Mouse (Mus musculus) midbrain, embryonic 12.5 days (tissue): ENCODE data around the gene Capn12. TPM values are rescaled to one million over a fixed set of nuclear protein-coding genes. Genes with fewer than 3 reads are reported as not detected.
A peak's percentile ranks its signal among the peaks of the same experiment; 100 is the strongest.

Source experiments
- ATAC-seq: fragments of 200-750 bp; cut with Nextera tagmentation; 2 replicates; pipeline ENCODE4 v1.8.0; 2017; ENCODE audit warnings: low read depth, moderate TSS enrichment, moderate library complexity; ENCODE audit not compliant: low FRiP score
- H3K27ac ChIP-seq: fragments of 300-500 bp; sonication (generic); replicated peaks from 2 replicates; pipeline ENCODE4 v1.5.1; 2016; ENCODE audit warnings: mild to moderate bottlenecking
- H3K27me3 ChIP-seq: fragments of 300-500 bp; sonication (generic); 2 replicates; pipeline ENCODE4 v1.6.1; 2016; ENCODE audit warnings: mild to moderate bottlenecking
- H3K36me3 ChIP-seq: fragments of 300-500 bp; sonication (generic); 2 replicates; pipeline ENCODE4 v1.6.1; 2016
- H3K4me1 ChIP-seq: fragments of 300-500 bp; sonication (generic); 2 replicates; pipeline ENCODE4 v1.6.1; 2016
- H3K4me2 ChIP-seq: fragments of 300-500 bp; sonication (generic); replicated peaks from 2 replicates; pipeline ENCODE4 v1.6.1; 2016; ENCODE audit warnings: mild to moderate bottlenecking, moderate library complexity
- H3K4me3 ChIP-seq: fragments of 300-500 bp; sonication (generic); 2 replicates; pipeline ENCODE4 v1.5.1; 2016; ENCODE audit warnings: mild to moderate bottlenecking
- H3K9ac ChIP-seq: fragments of 300-500 bp; sonication (generic); replicated peaks from 2 replicates; pipeline ENCODE4 v1.6.1; 2016; ENCODE audit warnings: mild to moderate bottlenecking, moderate library complexity
- H3K9me3 ChIP-seq: fragments of 300-500 bp; sonication (generic); 2 replicates; pipeline ENCODE4 v1.6.1; 2016; ENCODE audit warnings: mild to moderate bottlenecking
- WGBS: fragments of 180-500 bp; shearing (Covaris S2); methylation state at CpG from one replicate; pipeline ENCODE4 v1.1.7; 2016; 5-methylcytosine and 5-hydroxymethylcytosine counted together
- polyA plus RNA-seq: library from polyadenylated mRNA; unstranded; fragments of >200 nt; fragmentation: Nextera tagmentation; extraction: Ambion mirVana; gene quantifications from 2 replicates; pipeline ENCODE4 v1.2.1, GENCODE M21; 2016

Capn12 gene
- polyA plus RNA-seq, 1 experiment from 2014 or later: 0.20 TPM

DNA sequence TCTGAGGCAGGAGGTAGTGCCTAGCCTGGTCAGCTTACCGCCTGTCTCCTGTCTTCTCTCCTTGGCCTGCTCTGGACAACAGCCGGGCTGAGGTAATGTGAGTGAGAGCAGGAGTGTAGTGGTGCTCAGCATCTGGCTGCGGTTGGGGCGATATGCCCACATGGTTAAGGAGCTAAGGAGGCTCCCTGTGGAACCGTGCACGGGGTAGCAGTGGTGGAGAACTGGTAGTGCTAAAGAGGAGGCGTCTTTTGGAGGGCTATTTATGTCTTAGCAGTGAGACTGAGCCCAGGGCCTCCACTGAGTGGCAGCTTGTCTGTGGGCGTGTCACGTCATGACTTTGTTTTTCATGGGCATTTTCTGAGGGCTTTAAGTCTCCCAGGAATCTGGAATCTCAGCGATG is 22.6 kb downstream of the Capn12 start:
- Histone ChIP-seq H3K4me1 (no peaks in the 10 kb centered on the region), H3K9ac (no peak overlapping the region), H3K4me2 (no peak overlapping the region), H3K27ac (no peak overlapping the region), H3K9me3 (no peaks in the 10 kb centered on the region), H3K36me3 (peaks cover 99% of the 10 kb centered on the region), H3K27me3 (no peaks in the 10 kb centered on the region), H3K4me3 (no peak overlapping the region)
- WGBS: 92% methylated on average over 10 of the region's 10 CpGs
- ATAC-seq: no peak

GRCm38 (mm10) chr7:28907195-28907594 is 26.0 kb downstream of the Capn12 start:
- Histone ChIP-seq H3K27me3 (no peaks in the 10 kb centered on the region), H3K36me3 (peaks cover 98% of the 10 kb centered on the region), H3K4me3 (no peak overlapping the region), H3K4me1 (no peaks in the 10 kb centered on the region), H3K27ac (no peak overlapping the region), H3K9ac (no peak overlapping the region), H3K9me3 (no peaks in the 10 kb centered on the region), H3K4me2 (no peak overlapping the region)
- 94% methylated on average over 5 of the region's 5 CpGs for WGBS
- ATAC-seq: no peak

DNA sequence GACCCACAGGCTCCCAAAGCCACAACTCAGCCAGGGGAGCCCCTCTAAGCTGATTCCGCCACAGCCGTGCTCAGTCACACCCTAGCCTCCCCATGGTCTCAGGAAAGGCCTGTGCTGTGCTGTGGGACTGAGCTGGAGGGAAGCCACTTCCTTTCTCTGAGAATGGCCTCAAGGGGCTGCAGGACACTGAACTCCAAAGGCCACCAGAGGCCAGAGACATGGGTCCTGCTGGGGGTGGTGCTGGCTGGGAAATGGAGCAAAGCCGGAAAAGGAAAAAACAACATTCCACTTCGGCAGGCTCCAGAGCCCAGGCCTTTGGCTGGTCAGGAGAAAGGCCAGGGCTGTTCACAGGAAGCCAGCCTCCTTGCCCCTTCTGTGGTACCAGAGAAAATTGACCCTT is 30.4 kb downstream of the Capn12 start:
- no peak for ATAC-seq
- Histone ChIP-seq H3K27ac (no peak overlapping the region), H3K9ac (no peak overlapping the region), H3K4me1 (no peaks in the 10 kb centered on the region), H3K36me3 (peaks cover 98% of the 10 kb centered on the region), H3K27me3 (no peaks in the 10 kb centered on the region), H3K4me2 (no peak overlapping the region), H3K9me3 (no peaks in the 10 kb centered on the region), H3K4me3 (no peak overlapping the region)
- WGBS: 71% methylated on average over 4 of the region's 4 CpGs

GRCm38 (mm10) chr7:28913171-28913570 is 31.9 kb downstream of the Capn12 start:
- no peaks in the 10 kb centered on the region for H3K4me1 ChIP-seq
- H3K36me3 ChIP-seq: peaks cover 98% of the 10 kb centered on the region
- H3K9ac ChIP-seq: no peak overlapping the region
- 75% methylated on average over 11 of the region's 11 CpGs for WGBS
- ATAC-seq: no peak
- no peaks in the 10 kb centered on the region for H3K27me3 ChIP-seq
- no peak overlapping the region for H3K4me2 ChIP-seq
- no peak overlapping the region for H3K27ac ChIP-seq
- no peak overlapping the region for H3K4me3 ChIP-seq
- no peaks in the 10 kb centered on the region for H3K9me3 ChIP-seq

- no peak for ATAC-seq
- no peak overlapping the region for H3K9ac ChIP-seq
- H3K9me3 ChIP-seq: no peaks in the 10 kb centered on the region
- no peak overlapping the region for H3K4me3 ChIP-seq
- H3K4me2 ChIP-seq: no peak overlapping the region
- H3K27me3 ChIP-seq: no peaks in the 10 kb centered on the region
- H3K27ac ChIP-seq: no peak overlapping the region
- peaks cover 20% of the 10 kb centered on the region; the same call in 1 of the 2 replicates for H3K4me1 ChIP-seq
- H3K36me3 ChIP-seq: peaks cover 81% of the 10 kb centered on the region
These were observed 35.3 kb downstream of the Capn12 start for GRCm38 (mm10) chr7:28916491-28916890.

DNA sequence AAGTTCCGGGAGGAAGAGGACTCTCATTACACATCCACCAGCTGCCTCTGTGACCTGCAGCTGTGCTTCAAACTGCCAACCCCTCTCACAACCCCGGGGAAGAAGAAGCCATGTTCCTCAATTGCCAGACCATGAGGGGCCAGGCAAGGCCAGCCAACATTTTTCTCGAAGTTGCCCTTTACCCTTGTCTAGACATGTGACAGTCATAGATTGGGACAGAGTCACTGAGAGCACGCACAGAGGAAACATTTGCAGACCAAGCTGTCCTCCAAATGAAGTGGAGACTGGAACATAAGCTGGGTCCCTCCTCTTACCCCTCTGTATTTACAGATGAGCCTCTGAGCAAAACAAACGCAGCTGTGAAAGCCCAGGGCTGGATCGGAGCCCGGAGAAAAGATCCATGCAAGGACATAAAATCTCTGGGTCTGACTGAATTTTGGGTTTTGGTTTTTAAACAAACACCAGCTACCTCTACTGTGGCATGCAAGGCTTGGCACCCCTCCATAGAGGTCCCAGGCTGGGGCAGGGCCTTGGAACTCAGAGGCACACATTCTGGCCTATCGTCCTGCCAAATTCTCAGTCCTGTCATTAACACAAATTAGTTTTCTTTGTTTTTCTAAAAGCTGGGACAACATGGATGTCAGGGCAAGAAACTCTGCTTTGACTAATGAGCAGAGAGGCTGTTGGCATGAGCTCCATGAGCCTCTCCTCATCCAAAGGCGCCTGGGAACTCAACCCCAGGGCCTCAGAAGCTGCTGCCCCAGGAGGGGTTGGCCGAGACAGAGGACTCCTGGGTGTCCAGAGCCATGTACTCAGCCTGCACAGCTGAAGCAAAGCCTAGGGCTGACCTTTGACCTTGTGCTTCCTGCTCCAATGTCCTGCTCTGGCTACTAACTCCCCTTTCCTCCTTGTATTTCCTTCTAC is 36.5 kb downstream of the Capn12 start:
- WGBS: 84% methylated on average over 10 of the region's 10 CpGs
- ATAC-seq: no peak
- Histone ChIP-seq H3K27me3 (no peaks in the 10 kb centered on the region), H3K4me3 (no peak overlapping the region), H3K9ac (no peak overlapping the region), H3K4me1 (peaks cover 29% of the 10 kb centered on the region; the same call in 1 of the 2 replicates), H3K9me3 (no peaks in the 10 kb centered on the region), H3K27ac (no peak overlapping the region), H3K36me3 (peaks cover 68% of the 10 kb centered on the region), H3K4me2 (no peak overlapping the region)

GRCm38 (mm10) chr7:28918540-28918939 is 37.3 kb downstream of the Capn12 start:
- Histone ChIP-seq H3K4me2 (no peak overlapping the region), H3K4me1 (peaks cover 37% of the 10 kb centered on the region), H3K9me3 (no peaks in the 10 kb centered on the region), H3K36me3 (peaks cover 61% of the 10 kb centered on the region), H3K9ac (no peak overlapping the region), H3K27ac (no peak overlapping the region), H3K4me3 (no peak overlapping the region), H3K27me3 (no peaks in the 10 kb centered on the region)
- no peak for ATAC-seq
- WGBS: 80% methylated on average over 8 of the region's 8 CpGs

GRCm38 (mm10) chr7:28919815-28920214 is 38.6 kb downstream of the Capn12 start:
- Histone ChIP-seq H3K4me2 (no peak overlapping the region), H3K4me3 (no peak overlapping the region), H3K27ac (0 out of 2 replicates have a peak overlapping the region, but pooled peaks have one; percentile 26), H3K9ac (no peak overlapping the region), H3K4me1 (peaks cover 50% of the 10 kb centered on the region), H3K27me3 (no peaks in the 10 kb centered on the region), H3K36me3 (peaks cover 48% of the 10 kb centered on the region), H3K9me3 (no peaks in the 10 kb centered on the region)
- 64% methylated on average over 6 of the region's 6 CpGs for WGBS
- ATAC-seq: 0 out of 2 replicates have a peak, but pooled peaks have one; percentile 27

- Histone ChIP-seq H3K4me1 (peaks cover 63% of the 10 kb centered on the region), H3K4me3 (no peak overlapping the region), H3K9me3 (no peaks in the 10 kb centered on the region), H3K36me3 (peaks cover 35% of the 10 kb centered on the region), H3K27me3 (no peaks in the 10 kb centered on the region), H3K4me2 (no peak overlapping the region), H3K27ac (no peak overlapping the region), H3K9ac (no peak overlapping the region)
- ATAC-seq: no peak
- 94% methylated on average over 3 of the region's 3 CpGs for WGBS
These were observed 40.0 kb downstream of the Capn12 start for GRCm38 (mm10) chr7:28921178-28921577.

DNA sequence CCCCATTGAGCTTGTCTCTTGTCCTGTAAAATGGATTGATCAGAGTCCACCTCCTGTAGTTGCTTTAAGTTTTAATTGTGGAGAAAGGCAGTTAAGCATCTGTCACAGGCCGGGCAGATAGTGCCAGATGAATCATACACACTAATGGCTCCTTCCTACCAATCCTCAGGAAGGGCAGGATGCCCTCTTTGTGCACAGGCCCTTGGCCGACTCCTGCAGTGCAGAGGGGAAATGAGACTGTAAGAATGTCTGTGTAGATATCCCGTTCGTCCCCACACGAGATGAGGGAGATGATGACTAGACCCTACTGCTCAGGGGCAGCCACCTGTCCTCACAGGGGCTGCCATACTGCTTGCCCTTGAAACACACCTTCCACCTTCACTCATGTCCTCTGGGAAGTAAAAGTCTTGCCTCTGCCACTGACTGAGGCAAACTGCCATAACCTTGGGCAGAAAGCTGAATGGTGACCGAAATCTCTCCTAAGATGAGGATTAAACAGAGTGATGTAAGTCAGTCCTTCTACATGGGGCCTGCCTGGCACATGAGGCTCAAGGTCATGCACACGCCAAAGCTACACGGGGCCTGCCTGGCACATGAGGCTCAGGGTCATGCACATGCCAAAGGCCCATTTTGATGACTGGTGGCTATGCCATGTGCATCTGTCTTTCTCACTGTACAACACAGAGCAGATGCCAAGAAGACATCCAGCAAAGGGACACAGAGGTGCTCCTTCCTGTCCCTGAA is 40.7 kb downstream of the Capn12 start:
- Histone ChIP-seq H3K9me3 (no peaks in the 10 kb centered on the region), H3K36me3 (peaks cover 27% of the 10 kb centered on the region), H3K27me3 (no peaks in the 10 kb centered on the region), H3K27ac (no peak overlapping the region), H3K4me2 (no peak overlapping the region), H3K4me1 (peaks cover 64% of the 10 kb centered on the region), H3K9ac (no peak overlapping the region), H3K4me3 (no peak overlapping the region)
- 93% methylated on average over 8 of the region's 8 CpGs for WGBS
- no peak for ATAC-seq

DNA sequence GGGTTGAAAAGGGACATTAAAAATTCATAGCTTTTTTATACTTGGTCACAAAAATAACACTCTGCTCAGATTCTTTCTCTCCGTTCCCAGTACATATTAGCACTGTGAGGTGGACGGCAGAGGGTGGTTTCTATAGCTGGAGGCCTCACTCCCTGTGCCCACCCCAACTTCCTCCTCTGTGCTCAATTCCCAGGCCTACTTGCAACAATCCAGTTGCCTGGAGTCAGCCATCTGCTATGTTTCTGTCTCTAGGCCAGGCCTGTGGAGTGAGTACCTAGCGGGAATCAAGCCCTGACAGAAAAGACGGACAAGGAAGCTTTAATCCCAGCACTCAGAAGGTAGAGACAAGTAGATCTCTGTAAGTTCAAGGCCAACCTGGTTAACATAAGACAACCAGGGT is 41.4 kb downstream of the Capn12 start:
- Histone ChIP-seq H3K4me3 (no peak overlapping the region), H3K36me3 (peaks cover 20% of the 10 kb centered on the region), H3K9me3 (no peaks in the 10 kb centered on the region), H3K27ac (no peak overlapping the region), H3K9ac (peak overlapping the region; percentile 12; the same call in 1 of the 2 replicates), H3K4me1 (peaks cover 64% of the 10 kb centered on the region), H3K4me2 (no peak overlapping the region), H3K27me3 (no peaks in the 10 kb centered on the region)
- 77% methylated on average over 4 of the region's 4 CpGs for WGBS
- ATAC-seq: no peak

- no peak overlapping the region for H3K4me3 ChIP-seq
- ATAC-seq: 0 out of 2 replicates have a peak, but pooled peaks have one; percentile 49
- H3K36me3 ChIP-seq: peaks cover 8% of the 10 kb centered on the region
- H3K9ac ChIP-seq: no peak overlapping the region
- H3K4me1 ChIP-seq: peaks cover 64% of the 10 kb centered on the region
- no peak overlapping the region for H3K4me2 ChIP-seq
- H3K9me3 ChIP-seq: no peaks in the 10 kb centered on the region
- 22% methylated on average over 4 of the region's 4 CpGs for WGBS
- no peaks in the 10 kb centered on the region for H3K27me3 ChIP-seq
- peak overlapping the region; percentile 70 for H3K27ac ChIP-seq
These were observed 42.7 kb downstream of the Capn12 start for GRCm38 (mm10) chr7:28923865-28924291.
